Mouse (Mus musculus): Measurements from ENCODE around the gene Ssh3.

GRCm38 (mm10) chr19:4290749-4291148 lies 21.8 kb upstream of the Ssh3 start:
- TF ChIP-seq TAL1 (IDR thresholded peaks at IDR 0.05; ENCODE audit: low read length) (no peak), GATA1 (IDR thresholded peaks at IDR 0.05; ENCODE audit: low read length) (no peak)
